Mouse (Mus musculus) layer of hippocampus, adult 18-20 months (tissue): ENCODE data around the gene Csrp1. TPM values are rescaled to one million over a fixed set of nuclear protein-coding genes. Genes with fewer than 3 reads are reported as not detected.

Experiments
- DNase-seq, 2 experiments: peaks; one replicate each; pipeline ENCODE4 v3.0.0; 2022; ENCODE audit warnings: low spot score in 2 of 2
- total RNA-seq, 2 experiments: library from RNA; stranded (reverse); gene quantifications; 2 replicates each; pipeline ENCODE4 v1.2.3; 2021

Csrp1 gene
- total RNA-seq, 2 experiments from 2014 or later, result 272 to 277 TPM

DNA sequence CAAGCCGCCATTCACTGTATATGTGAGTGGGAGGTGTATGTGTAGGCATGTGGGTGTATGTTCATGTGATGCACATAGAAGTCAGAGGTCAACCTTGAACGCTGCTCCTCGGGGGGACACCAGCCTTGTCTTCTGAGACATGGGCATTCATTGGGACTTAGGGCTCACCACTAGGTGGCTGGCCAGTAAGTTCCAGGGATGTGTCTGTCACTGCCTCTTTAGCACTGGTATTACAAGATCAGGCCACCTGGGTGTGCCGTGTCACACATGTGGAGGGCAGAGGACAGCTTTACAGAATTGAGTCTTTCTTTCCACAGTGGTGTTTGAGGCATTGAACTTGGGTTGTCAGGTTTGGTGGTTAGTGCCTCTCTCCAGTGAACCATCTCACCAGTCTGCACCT, 22.4 kb upstream of the Csrp1 start:
- DNase-seq, result no peak

DNA sequence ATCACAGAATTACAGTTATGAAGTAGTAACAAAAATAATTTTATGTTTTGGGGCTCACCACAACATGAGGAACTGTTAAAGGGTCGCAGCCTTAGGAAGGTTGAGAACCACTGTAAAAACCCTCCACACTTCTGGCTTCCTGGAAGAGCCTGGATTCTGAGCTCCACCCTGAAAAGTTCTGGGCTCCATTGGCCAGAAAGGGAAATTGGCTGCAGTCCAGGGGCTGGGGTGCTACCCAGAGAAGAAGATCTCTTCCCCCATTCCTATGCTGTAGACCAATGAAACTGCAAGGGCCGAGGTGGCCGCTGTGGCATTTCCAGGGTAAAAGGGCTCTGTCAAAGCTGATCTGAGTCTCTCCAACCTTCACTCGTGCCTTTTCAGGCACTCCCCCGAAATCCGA, 21.8 kb upstream of the Csrp1 start:
- DNase-seq, result no peak

DNA sequence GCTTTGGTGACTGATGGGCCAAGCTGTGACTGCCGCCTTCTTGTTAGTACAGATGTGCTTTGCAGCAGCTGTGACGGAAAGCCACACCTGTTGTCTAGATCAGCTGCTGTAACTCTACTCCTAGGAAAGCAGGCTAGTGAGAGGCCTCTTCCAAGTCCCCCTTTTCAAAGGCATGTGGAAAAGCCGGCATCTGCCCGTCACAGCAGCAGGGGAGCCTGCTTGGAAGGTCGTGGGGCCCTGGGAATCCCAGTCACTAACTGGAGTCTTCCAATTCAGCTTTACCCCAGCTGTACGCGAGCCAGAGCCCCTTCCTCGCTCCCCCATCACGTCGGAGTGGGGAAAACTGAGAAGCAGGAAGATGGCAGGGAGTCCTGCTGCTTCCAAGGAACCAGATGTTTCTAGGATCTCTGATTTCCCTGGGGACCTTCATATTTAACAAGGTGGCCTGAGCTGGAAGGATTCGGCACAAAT, 21.4 kb upstream of the Csrp1 start:
- no peak for DNase-seq

DNA sequence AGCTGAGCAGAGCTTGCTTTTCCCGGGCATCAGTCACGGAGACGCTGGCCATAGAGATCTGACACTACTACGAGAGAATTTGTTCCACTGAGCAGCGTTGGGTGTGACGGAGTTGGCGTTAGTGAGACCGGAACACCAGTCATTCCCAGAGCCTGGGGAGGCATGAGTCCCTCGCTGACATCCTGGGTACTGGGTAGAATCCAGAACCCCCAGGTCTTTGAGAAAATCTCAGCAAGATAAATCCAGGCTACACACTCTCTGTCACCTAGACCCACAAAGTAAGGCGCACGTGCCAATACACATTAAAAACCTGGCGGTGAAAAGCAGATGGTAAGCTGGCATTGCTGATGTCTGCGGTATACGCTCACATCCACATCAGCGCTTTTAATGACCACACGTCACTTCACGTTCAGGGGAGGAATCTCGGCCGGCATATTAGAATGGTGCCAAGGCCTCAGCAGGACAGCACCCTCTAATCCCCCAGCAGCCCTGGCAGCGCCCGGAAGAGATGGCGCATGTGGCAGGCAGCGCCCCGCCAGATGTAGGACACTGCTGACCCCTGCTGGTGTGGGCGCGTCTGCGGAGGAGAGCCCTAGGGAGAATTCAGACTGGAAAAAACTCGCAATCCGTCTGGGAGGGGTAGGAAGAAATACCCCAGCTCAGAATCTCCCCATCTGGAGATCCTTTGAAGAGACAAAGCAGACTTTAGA, 20.7 kb upstream of the Csrp1 start:
- peak; percentile 64 to 80 for DNase-seq

DNA sequence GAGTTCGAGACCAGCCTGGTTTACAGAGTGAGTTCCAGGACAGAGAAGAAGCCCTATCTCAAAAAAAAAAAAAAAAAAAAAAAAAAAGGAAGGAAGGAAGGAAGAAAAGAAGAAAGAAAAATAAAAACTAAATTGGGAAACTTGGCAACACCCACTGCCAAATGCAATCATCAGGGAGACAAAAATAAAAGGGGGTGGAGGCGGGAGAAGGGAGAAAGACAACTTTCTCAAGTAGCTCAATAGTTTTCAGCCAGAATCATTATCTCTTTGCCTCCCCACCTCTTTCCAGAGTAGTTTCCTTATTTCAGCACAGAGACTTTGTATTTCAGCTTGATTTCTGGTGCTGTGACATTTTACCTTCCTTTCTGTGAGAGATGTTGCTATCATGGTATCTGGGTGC, 20.0 kb upstream of the Csrp1 start:
- DNase-seq, result no peak

DNA sequence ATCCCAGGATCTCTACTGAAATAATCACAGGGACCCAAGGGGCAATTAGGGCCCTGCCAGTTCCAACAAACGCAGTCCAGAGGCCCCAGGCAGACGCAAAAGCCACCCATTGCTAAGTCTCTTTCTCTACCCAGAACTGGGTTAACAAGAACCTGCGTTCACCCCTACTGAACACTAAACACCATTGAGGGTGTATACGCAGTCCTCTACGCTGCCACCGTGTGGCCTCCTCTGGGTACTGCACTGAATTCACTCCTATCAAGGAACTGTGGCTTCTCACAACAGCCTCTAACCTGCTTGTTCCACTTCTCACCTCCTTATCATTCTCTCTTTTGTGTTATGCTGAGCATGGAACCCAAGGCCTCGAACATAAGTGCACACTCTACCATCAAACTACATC, 19.3 kb upstream of the Csrp1 start:
- peak; percentile 51 to 85 for DNase-seq

DNA sequence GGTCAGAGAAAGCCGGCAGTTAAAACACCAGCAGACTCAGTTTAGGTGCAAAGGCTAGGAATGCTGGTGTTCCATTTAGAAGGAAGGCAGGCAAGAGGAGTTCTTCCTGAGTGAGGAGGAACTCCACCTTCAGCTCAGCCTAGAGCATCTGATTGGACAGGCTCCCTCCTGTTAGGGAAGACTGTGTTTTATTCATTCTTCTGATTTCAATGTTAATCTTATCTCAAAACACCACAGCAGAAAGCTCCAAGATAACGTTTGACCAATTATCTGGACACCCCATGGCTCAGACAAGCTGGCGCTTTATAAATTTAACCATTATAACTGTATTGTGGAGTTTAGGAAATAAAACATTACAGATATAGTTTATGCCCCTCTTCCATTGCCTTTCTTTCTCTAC, 18.5 kb upstream of the Csrp1 start:
- DNase-seq, result no peak

DNA sequence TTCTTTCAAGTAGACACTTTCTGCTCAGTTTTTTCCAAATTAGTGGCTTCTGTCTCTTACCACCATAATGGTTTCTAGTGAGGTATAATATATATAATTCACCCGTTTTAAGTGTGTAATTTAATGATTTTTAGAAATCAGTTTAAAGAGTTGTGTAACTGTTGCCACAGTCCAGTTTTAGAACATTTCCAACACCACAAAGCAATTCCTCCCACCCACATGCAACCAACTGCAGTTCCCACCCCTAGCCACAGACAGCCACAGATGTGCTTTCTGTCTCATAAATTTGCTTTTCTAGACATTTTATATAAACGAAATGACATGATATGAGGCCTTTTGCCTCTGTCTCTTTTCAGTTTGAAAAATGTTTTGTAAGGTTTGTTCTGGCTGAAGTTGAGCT, 17.1 kb upstream of the Csrp1 start:
- no peak for DNase-seq

DNA sequence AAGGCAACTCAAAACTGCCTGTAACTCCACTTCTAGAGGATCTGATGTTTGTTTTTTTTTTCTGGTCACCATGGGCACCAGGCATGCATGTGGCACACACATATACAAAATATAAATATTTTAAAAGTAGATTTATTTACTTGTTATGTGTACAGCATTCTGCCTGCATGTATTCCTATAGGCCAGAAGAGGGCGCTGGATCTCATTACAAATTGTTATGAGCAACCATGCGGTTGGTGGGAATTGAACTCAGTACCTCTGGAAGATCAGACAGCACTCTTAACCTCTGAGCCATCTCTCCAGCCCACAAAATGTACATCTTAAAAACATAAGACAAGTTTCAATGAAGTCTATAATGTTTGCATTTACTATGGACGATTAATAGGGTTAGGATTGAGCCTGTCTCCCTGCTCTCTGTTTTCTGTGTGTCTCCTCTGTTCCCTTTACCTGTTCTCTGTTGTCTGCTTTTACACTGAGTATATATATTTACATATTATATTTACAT, 15.5 kb upstream of the Csrp1 start:
- DNase-seq, result no peak

DNA sequence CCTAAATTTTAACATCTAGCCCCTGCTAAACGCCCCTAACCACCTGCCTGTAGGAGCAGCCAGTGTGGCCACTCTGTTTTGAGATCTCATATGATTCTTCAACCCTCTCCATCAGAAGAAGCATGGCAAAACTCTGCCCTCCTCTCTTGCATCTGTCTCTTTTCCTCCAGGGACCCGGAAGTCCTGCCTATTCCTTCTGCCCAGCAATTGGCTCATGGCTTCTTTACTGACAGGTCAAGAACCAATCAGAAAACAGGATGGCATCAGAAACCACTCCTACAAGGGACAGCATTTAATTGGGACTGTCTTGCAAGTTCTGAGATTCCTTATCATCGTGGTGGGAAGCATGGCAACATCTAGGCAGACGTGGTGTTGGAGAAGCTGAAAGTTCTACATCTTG, 11.5 kb upstream of the Csrp1 start:
- DNase-seq, result no peak

DNA sequence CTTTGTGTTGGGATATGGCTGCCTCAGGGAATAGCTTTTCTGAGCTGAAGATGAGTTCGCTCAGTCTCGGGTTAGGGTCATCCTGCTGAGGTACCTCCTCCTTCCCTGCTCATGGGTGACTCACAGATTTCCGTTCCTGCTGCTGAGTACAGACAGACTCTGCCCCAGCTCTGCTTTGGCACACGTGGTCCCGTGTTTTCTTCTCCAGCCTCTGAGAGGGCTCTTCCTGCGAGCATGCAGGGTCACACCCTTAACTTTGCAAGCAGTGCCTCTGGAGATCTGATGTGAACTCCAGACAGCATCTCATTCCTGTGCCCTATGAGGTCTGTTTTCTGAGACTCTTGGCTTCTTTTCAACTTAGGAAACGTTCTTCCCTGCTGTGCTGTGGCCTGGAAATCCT, 8.7 kb upstream of the Csrp1 start:
- no peak for DNase-seq

DNA sequence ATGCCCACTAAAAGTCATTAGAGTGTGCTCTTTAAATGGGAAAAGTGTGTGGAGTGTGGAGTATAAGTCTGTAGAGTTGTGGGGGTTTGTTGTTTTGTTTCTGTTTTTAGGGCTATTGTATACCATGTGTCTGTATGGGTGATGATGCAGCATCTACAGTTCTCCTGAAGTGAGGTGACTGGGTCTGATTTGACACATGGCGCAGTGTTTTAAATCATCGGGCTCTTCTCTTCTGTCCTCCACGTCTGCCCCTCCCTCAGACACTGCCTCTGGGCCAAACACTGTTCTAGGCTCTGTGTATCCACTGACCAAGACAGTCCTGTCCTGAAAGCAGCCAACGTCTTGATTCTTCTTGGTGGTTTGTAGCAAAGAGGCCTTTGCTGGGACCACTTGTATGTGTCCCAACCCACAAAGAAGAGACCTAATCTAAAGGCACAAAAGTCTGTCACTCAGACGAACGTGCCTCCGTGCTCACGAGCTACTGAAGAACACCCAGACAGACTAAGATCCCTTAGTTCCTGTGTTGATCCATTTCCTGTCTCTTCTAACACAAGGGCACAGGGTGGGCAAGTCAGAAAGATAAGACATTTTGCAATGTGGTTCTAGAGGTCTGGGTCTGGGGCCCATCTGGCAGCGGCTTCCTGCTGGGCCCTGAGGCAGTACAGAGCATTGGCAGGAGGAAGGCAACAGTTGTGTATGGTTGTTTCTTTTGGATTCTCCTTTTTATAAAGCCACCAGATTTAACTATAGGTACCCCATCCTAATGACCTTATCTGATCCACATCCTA, 5.6 kb upstream of the Csrp1 start:
- no peak for DNase-seq

DNA sequence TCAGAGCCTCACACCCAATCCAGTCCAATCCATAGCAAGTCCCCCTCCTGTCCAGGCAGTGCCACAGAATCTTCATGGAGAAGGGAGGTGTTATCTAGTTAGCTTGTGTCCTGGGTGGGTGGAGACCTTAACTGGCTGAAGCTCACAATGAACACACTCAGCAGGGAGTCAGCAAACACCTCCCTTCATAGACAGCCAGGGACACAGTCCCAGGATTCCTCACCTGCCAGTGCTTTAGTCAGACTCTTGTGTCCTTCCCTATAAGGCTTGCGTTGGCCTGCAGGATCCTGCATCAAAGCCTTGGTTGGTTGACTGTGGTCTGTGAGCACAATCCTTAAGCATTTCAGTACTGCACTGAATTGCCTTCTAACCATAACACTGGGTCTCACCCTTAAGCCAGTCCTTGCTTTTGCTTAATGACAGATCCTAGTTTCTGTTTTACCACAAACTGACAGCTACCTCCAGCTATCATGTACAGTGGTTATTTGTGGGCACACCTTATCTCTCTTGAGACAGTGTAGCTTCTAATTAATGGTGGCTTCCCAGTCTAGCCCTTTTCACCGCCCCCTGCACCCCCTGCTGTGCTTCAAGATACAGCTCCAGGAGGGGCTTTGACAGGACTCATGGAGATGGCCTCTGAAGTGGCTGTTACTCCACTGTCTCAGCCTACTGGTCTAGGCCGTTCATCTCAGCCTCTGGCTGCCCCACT, 4.8 kb upstream of the Csrp1 start:
- DNase-seq, result no peak

DNA sequence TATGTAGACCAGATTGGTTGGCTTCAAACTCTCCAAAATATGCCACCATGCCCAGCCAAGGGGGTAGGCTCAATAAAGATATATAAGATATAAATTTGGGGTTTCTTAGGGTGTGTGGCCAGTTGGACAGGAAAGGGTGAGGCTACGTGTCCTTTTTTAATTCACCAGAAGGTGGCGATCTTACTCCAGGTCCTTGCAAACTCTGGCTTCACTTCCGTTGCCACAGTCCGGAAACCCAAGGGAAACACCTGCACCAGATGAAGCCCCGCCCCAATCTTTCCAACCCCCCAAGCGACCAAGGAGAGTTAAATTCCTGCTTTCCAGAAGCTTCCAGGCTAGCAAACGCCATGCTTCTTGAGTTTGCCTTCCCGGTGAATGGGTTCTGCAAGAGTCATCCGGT, 375 bp upstream of the Csrp1 start:
- peak in 1 of 2 experiments; percentile 82 for DNase-seq

DNA sequence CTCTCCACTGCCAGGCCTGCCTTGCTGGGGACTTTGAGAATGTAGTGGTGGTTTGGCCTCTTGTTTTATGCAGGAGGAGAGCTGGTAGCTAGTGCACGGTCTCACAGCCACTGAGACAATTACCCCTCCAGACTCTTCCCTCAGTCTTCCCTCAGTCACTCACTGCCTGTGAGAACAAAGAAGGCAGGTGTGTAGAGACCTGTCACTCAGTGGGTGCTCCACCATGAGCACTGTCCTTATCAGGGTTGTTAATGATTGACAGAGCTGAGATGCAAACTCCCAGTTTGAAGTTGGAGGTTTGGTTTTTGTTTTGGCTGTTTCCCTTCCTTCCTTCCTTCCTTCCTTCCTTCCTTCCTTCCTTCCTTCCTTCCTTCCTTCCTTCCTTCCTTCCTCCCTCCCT, 3.2 kb downstream of the Csrp1 start:
- no peak for DNase-seq

DNA sequence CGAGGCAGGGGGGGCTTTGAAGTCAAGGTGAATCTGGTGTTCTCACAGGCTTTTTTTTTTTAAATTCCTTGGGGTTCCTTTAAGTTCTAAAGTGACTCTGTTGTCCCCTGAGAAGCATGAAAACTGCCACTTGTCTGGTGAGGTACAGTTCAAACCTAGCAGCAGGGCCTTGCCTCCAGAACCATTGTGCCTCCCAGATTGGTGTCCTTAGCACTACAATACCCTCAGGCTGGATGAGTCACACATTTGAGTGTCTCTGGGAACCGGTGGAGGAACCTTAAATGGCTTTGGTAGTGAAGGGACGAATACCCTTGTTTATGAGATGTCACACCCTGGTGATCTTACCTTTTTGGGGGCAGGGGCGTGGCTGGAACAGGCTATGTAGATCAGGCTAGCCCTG, 4.3 kb downstream of the Csrp1 start:
- no peak for DNase-seq

DNA sequence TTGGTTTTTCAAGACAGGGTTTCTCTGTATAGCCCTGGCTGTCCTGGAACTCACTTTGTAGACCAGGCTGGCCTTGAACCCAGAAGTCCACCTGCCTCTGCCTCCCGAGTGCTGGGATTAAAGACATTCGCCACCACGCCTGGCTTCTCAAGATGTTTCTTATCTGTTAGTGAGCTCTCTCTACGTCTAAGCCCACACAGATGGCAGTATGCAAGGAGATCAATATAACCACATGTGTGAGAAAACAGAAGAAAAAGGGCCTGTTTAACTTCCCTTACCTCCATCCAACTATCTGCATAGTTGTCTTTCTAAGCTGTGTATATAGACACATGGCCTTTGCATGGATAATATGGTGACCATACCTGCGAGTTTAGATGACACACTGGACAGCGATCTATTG, 5.5 kb downstream of the Csrp1 start:
- DNase-seq, result no peak

DNA sequence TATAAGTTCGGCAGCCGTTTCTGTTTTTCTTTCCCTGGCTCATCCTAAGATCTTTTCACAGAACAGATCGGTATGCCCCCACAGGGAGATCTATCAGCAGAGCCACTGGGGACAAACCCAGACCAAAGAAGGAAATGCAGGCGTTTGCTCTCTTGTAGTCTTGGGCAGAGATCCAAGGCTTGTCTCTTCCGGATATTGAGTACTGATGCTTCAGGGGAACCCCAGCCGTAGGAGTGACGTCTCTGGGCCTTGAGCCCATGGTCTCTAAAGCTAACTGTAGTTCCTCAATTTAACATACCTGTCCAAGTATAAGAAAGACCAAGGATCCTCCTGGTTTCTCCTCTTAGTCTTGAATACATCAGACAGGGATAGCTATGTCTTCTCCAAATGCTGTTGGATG, 6.1 kb downstream of the Csrp1 start:
- DNase-seq, result no peak

DNA sequence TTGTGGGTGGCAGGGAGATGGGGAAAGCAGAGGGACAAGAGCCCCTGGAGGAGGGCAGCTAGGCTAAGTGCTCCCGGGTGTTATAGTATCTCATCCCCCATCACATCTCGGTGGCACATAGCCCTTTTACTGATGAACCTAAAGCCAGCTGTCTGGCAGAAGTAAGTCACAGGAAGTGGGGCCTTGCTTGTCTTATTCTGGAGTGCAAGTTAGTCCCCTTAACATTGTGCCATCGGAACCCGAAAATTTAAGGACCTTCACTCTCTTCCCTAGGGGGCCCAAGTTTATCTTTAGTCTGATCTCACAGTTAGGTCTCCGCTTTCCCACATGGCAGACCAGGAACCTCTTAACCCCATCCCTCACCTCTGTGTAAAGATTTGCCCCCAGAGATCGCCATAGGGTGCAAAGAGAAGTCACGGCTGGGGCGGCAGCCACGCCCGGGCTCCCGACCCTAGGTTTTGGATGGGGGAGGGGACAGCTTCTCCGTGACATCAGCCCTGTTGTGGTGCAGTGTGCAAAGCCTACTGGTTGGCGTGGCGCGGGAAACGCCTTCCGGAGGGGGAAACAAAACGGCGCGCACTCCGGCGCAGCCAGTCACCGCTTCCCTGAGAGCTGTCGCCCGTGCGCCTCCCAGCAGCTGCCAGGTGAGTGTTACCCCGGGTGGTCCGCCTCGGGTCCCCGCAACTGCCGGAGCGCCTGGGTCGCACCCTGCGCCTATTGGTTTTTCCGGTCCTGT, 8.9 kb downstream of the Csrp1 start:
- peak; percentile 65 to 86 for DNase-seq

DNA sequence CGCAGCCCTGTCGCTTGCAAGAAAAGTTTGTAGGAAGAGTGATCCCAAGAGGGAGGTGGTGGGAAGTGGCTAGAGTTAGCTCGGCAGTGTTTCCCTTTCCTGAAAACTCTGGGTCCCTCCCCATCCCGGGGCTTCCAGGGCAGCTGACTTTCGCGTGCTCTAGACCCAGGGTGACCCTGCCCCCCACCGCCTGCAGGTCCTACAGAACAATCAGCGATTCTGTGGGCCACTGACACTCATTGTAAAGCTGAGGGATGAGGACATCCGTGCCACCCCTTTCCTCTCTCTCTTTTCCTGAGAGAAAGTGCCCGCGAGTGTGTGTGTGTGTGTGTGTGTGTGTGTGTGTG, 9.5 kb downstream of the Csrp1 start:
- peak in 1 of 2 experiments; percentile 60 for DNase-seq

DNA sequence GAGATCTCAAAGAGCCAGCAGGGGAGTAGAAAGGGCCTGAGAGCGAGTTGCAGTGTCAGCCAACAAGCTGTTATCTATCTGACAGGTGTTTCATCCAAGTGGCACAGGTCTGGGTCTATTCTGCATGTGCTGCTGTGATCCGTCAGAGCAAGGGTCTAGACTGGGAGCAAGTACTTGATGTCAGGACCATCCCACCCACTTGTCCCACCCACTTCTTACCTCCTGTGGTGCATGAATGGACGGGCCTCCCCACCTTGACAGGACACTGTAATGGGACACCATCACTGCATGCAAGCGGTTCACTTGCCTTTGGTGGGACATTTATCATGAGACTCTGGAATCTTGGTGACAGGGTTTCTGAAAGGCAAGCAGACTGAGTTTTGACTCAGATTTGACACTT, 10.0 kb downstream of the Csrp1 start:
- DNase-seq, result no peak
